Mouse (Mus musculus) adrenal gland, adult 2 months (tissue): ENCODE measurements at regions not wholly inside any gene's neighbourhood (a gene's known extent, or its start where the extent isn't known, plus 50 kb on each side); places are given as distances from the start of the nearest gene placed in this dataset.

Experiments
- DNase-seq: peaks from one replicate; pipeline ENCODE4 v3.0.0; 2021

DNA sequence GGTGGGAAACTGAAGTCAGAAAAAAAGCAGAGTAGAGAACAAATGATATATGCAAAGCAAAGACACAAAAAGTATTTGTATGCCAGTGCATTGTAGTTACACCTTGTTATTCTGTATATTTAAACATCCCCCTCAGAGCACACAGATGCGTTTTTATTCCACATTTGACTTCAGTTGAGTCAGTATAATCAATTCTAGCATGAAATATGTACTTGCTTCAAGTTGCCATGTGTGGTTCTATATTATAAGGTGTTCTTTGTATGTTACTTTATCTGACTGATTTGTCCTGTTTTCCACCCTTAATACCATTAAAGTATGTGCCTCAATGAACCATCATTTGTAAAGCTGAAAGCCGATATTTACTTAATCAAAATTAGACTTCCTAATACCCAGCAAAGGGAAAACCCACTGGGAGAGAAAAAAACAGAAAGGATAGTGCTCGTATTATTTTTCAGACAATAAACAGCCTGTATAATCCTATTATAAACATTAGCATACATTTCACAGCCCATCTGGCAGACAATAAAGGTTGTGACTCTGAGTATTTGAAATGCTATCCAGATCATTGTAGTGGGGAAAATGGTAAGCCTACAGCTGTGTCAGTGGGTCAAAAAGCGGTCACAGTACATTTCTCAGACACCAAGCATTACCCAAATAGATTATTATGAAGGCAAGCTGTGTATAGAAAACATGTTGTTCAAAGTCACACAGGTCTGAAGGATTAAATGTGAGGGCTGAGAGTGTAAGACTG is 189.1 kb upstream of the Bmp2 start:
- no peak for DNase-seq

DNA sequence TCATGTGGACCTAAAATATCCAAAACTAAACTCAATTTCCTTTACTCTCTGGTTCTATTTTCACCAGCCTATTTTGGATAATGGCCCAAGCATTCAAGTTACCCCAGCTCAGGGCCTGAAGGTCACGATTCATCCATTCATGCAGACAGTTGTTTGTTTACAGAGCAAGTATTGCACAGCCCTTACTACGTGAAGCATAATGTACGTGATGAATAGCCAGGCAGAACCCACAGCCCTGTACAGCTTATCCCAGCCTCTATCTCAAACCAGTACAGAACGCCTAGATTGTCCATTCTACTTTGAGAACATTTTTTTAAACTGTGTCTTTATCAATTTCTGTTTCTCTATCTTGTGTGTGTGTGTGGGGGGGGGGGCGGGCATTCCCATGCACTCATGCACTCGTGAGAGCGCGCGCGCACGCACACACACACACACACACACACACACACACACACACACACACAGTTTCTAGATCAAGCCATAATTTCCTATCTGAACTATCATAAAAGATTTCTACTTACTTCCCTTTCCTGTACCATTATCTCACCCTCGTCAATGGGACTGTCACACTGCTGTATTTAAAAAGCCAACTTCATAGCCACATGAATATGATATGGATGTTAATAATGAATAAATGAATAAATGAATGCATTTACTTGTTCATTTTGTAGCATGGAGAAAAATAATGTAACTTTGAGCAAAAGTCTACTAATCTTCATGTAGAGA is 180.3 kb upstream of the Bmp2 start:
- DNase-seq = no peak

DNA sequence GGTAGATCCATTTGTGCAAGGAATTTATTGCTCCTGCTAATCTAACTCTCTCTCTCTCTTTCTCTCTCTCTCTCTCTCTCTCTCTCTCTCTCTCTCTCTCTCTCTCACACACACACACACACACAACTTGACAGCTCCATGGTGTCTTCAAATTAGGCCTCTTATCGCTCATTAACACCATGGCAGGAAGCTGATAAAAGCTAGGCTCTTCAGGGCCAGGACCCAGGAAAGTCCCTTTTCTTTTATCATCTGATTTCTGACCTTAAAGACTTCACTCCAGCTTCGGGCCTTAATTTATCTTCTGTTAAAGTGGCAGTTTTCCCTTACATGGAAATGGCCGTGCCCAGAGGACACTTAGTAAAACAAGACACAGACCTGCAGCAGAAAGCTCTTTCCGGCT is 178.4 kb upstream of the Bmp2 start:
- DNase-seq = no peak

DNA sequence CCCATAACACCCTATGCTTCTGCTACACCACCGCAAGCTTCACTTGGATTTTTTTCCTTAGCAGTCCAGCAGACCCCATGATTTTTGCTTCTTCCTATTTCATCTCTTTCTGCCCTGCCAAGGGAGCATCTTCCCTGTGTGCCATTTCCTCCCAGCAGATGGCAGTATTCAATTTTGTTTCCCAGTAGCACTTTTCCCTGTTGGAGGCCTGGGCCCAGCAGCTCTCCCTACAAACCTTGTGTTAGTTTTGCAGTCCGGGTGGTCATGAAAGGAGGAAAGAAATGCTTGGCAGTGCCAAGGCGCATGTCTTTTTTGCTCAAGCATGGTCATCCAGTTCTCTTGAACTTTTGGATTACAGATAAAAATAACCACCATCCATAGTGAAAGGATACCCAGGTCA is 170.9 kb upstream of the Bmp2 start:
- peak; percentile 54 for DNase-seq

DNA sequence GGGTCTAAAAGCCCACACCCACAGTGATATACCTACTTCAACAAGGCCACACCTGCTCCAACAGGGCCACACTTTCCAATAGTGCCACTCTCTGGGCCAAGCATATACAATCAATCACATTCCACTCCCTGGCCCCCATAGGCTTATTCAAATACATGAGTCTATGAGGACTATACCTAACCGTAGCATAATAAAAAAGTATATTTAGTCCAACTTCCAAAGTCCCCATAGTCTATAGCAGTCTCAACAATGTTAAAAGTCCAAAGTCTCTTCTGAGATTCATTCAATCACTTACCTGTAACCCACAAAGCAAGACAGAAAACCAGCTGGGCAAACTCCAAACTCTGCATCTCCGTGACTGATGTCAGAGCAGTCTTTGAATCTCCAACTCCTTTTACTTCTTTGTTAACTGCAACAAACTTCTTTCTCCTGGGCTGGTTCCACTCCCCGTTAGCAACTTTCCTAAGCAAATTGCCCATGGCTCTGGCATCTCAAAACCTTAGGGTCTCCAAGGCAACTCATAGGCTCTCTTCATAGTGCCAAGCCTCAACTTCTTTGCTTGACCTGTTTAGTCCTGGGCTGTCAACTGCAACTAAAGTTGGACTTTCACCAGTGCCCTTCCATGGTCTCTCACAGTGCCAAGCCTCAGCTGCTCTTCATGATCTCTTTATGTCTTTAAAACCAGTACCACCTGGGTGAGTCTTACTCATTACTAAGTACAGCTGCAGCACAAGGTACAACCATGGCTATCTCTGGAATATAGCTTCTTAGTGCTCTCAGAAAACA is 168.6 kb upstream of the Bmp2 start:
- no peak for DNase-seq

DNA sequence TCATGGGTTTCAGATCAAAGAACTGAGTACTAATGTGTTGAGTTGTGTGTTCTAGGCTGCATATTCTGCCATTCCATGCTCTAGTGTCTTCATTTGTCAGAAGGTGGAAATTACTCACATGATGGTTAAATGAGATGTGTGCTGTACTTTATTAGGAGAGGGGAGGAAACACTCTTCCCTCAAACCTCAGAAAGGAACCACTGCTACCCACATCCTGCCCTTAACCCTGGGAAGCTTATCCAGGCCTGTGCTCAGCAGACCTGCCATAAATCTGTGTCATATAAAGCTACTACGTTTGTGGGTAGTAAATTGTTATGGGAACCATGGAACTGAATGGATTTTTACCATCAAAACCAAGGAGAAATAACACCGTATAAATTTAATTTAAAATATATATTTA is 166.7 kb upstream of the Bmp2 start:
- DNase-seq = no peak

DNA sequence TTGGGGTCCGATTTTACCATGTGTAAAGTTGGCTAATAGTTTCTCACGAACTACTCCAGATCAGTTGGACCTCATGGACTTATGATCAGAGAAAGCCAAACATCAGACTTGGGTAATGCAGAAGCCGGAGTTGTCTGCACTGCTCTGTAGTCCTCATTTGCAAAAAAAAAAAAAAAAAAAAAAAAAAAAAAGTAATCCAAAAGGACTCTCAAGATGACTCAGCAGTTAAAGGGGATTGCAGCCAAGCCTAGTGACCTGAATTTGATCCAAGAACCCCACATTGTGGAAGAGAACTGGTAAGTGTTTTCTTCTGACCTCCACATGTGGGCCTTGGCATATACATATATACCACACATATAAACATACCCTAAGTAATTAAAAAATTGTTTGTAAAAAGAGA is 164.6 kb upstream of the Bmp2 start:
- peak; percentile 15 for DNase-seq

DNA sequence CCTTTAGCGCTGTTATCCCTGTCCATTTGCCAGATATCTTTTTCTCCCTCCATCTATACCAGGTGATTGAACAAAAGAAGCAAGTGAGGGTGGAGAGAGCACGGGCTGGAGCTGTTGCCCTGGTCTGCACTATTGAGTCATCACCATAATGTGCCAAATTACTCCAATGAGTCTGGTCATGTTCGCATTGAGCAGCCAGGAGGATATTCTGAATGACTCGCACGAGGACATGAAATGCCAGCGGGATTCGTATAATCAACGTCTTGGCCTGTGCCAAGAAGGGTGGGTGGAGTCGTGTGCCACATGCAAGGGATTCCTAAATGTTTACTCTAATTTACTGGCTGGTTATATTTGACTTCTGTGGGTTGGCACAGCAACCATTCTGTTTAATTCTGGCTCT is 159.7 kb upstream of the Bmp2 start:
- peak; percentile 38 for DNase-seq

DNA sequence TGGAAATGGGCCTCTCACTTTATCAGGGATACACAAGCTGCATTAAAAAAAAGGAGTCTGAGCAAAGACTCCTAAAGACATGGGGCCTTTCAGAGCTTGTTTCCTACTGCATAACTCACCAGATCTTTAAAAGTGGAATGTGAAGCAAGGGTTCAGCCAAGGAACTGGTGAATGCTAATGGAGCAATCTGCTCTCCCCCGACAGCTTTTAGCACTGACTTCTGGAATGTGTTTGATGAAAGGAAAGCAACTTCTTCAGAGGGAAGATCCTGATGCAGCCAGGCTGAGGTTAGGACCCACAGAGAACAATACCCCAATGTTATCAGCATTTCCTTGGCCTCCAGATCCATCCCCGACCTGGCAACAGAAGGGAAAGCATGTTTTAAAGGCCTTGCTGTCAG is 154.4 kb upstream of the Bmp2 start:
- no peak for DNase-seq

DNA sequence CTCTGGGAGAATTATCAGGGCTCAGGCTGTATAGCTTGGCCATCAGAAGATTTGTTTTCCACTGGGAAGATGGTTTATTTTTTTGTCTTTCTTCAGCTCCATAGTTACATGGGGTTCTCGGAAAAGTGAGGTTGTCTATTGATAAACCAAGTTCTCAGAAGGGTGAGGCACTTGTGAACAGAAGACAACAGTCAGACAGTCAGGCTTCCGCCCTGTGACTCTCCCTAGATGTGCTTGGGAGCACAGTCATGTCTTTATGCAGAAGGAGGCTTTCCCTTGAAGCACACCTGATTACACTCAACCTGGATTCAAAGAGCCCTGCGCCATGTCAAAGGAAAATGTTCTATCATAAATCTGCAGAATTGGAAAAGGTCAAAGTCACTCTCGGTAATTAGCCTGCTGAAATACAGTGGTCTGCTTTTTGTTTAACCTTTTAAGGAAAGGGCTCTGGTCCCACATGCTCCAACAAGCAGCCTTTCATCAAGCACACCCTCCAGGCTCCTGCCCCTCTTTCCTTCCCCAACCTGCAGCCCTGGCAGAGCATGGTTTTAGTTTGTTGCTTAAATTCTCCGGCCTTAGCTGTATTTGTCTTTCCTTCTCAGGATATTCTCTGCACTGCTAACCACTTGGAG is 152.8 kb upstream of the Bmp2 start:
- no peak for DNase-seq

DNA sequence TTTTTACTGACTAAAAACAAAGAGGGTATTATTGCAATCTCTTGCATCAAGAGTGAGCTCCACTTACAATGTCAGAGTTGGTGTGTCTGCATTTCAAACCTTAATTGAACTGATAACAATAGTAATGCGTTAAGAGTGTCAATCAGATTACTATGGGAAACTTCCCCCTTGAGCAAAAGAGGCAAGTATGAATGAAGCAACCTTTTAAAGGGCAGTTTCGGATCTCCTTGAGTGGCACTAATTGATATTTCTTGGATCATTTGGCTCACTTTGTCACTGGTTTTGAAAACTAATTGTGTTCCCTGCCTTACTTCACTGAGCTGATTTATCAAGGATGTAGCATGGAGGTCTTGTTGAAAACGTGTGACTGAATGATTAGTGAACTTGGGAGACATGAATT is 151.0 kb upstream of the Bmp2 start:
- no peak for DNase-seq

DNA sequence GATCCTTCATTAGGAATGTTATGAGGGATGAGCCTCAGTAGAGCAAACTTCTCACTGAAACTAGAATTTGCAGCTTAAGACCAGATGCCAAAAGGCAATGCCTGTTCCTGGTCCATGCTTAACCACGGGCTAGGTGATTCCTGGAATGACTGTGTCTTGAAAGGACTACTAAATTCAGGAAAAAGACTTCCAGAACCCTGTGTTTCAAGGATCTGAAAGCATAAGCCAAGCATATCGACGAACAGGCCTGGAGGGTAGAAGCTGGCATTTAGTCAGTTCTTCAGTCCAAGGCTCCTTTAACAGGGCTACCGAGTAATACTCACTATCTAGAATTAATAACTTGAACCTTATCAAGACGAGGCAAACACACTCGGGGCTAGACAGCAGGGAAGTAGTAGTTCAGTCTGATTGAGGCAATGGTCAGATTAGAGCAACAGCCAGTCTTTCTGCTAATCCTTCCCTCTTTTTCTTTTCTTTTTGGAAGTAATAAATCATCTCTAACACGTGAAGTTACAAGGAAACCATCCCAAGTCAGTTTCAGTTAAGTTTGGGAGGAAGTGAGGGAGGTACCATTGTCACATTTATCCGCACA is 134.9 kb upstream of the Bmp2 start:
- no peak for DNase-seq

DNA sequence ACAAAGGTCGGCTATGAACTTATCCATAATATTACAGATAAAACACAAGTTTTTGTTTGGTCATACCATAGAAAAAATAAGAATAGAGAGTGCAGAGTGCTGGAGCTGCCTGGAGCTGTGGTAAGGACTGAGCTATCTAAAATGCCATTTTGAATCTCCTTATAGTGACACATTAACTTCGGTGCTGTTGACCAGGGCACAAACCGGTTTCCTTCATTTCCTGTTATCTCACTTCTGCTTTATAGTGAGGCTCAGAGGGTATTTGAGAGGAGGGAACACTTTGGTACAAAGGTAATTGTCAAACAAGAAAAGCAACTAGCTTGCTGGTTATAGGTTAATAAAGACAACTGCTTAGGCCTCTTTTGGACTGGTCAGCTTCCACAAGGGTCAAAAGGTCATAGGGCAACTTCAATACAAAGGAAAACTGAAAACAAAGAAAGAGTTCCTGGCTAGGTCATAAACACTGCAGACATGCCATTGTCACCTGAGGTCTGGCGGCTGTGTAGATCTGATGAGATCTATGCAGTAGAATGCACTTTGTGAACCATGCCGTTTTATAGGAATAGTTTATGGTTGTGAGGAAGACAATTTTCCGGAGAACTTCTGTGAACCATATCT is 132.2 kb upstream of the Bmp2 start:
- DNase-seq = no peak

DNA sequence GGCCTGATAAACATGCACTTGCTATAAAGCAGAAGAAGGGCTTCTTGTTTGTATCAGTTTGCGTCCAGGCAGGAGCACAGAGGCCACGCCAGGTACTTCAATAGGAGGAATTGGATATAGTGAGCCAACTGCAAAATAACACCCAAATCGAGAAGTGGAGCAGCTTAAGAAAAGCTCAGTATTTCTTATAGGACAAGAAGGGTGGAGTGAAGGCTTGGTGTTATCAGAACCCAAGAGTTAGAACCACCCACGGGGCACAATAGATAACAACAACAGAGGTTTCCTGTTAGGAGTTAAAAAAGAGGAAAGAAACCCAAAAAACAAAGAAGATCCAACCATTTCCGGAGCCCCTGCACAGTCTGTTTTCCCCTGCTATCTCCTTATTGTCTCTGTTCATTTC is 126.4 kb upstream of the Bmp2 start:
- no peak for DNase-seq

DNA sequence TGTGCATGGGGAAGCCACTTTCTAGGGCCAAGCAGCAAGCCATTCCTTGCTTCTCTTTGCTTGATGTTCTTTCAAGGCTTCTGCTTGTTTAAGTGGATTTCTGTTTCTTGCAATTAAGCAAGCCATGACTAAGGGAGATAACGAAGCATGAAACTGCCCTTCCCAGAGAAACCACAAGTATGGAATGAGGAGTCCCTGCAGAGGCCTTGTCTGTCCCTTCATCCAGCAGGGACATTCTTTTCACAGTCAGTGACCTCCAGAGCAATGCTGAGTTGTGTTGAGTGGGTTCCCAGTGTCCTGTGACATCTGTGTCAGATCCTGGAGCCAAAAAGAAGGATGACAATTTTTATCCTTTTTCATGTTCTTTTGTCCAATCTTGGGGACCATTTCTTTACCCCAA is 124.9 kb upstream of the Bmp2 start:
- DNase-seq = no peak

DNA sequence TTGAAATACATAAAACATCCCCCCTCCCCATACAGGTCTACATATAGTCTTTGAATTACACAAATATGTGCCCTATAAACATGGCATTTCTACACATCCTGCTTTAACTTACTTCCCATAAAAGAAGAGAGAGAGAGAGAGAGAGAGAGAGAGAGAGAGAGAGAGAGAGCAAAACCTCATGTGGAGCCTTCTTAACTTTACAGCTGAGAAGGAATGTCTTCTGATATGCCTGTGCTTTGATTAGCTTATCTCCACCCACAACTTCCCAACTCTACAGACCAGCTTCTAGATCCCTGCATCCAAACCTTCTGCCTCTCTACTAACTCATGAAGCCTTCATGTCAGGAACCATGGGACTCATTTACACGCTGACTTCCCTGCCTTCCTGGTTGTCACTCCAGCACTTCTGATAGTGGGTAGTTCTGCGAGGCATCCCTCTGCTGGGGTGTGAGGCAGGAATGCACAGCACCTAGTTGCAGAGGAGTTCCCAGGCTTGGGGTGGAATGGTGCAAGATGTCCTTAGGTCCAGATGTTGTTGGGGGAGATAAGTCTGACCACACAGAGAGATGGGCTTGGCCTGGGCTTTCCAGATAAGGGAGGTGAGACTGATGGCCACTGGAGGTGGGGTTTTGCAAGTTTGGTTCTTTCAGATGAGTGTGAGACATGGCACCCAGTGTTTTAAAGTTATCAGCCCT is 122.4 kb upstream of the Bmp2 start:
- no peak for DNase-seq

DNA sequence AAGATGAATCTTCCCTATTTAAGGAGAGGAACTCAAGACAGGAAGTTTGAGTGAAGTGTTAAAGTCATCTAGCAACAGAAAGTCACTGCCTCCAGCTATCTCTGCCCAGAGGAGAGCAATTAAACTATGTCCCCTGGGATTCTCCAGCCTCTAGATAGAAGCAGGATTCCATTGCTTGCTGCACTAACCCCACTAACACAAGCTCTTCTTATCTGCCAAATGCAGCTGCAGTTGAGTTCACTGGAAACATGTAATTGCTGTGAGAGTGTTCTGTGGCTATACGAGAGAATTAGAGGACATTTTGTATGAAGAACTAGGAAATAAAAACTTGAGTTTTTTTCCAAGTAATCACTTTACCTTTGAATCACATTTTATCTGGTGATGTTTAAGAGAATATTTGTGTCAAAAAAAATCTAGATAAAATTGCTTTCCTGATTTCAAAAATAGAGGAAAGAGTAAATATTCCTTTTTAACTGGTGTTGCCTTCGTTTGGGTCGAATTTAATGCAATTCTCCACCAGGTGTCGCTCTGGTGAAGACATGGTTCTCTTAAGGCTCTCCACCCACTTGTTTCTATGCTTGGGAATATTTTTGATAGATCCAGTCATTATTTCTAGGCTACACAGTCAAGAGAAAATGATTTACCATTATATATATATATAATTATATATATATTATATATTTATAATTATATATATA is 121.1 kb upstream of the Bmp2 start:
- DNase-seq = peak; percentile 39

DNA sequence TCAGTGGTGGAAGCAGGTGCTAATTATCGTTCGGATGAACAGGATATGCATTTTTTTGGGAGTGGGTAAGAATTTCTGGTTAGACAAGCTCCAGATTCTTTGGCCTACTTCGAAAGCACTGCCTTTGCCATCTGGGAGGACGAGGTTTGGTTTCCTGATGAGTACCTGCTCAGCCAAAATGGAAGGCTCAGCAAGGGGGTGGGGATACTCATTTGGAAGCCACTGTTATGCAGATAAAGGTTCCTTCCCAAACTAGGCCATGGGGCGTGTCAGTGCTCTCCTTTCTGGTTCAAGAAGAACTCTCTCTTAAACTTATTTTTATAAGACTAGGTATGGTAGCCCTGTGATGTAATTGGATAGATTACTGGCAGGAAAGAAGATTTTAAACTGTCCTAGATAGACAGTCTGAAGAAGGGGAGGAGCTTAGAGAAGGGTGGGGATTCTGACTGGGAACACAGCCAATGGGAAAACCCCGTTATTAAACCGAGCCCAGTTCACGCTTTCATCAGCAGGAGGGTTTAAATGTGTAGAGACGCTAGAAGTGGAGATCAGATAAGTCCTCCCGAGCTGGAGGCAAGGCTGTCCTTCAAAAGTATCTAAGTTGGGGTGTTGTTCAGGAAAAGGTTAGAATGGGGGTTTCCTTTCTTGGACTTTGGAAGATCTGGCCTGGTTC is 119.7 kb upstream of the Bmp2 start:
- no peak for DNase-seq

DNA sequence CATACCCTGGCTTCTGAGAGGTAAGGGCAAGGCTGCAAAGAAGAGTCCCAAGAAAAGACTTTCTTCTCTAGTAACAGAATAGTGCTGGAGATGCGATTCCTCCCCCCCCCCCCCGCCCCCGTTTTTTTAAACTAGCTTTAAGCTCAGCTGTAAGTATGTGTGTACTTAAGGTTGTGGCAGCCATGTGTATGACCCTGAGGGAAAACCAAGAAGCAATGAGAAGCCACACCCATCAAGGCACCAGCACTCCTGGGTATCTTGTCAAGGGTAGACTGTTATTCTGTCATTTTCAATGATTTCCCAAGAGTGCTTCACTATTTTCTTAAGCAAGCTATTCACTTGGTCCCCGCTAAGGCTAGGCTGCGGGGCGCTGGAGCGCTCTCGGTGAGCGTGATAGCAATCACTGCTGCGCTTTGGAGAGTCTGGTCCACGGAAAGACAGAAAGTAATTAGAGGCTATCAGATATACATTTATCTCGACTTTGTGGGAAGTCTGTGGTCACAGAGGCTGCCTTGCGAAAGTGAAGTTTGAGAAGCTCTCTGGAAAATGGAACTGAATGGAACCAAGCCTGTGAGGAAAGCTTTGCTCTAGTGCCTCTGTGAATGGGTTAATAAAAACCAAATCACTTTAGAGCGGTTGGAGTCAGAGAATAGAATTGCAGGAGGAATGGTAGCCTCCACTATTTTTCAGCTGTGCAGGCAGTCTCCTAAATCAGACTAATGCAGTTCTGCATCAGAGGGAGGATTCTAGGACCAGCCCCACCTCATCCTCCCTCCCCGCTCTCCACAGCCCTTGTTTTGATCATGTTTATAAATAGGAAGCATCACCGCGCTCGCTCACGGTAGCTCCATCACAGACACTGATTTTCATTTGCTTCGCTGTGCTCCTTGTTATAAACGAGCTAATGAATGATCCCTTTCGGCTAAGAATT is 114.8 kb upstream of the Bmp2 start:
- no peak for DNase-seq
